Mouse (Mus musculus): Measurements from ENCODE around the gene Nup188. TPM values are rescaled to one million over a fixed set of nuclear protein-coding genes. Genes with fewer than 3 reads are reported as not detected.

Gene Nup188
- 15.5 and 19.3 TPM in 2 replicates for total RNA-seq (2015; ENCODE audit: low replicate concordance)
- total RNA-seq (2017; ENCODE audit: low replicate concordance) = 12.1 and 13.9 TPM in 2 replicates

DNA sequence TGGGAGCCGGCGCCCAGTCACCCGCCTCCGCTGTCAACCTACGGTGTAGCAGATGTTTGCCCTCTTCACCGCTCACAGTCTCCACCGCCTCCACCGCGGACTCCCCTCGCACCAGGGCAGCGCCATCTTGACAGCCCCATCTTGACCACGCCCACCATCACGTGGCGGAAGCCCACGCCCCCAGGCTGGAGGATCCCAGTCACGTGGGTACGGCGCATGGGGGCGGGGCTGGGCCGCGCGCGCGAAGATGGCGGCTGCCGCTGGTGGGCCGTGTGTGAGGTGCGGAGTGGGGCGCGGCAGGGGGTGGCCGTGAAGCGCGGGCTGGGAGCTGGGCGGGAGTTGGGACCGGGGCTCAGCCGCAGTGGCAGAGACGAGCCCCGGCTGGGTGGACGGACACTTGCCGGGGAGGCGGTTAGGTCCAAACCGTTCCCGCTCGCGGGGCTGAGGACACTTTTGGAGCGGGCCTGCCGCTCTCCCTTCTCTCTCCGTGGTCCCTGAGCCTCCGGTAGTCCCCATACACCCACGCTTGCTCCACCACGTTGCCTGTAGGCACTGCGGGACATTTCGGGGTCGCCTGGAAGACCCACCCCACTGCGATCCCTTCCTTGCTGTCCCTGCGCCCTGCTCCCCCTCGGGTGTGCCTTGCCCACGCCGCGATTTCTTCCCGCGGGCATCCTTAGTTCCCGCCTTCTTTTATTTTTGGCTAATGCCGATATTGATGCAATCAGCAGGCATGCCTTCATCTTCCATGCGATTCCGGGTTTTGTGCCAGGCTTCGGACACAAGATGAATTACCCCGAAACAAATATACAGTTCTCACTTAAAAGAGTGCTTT, at the start of gene Nup188, which contains the start of gene Dolk:
Gene Nup188, plus strand, starts transcription at position 206 of the 835 bp plus-strand sequence.
Gene Dolk, minus strand, starts transcription at position 143 of the 835 bp plus-strand sequence.
- ATAC-seq (replicated peaks; ENCODE audit: low FRiP score, poor library complexity, severe bottlenecking) = peak; percentile 90

DNA sequence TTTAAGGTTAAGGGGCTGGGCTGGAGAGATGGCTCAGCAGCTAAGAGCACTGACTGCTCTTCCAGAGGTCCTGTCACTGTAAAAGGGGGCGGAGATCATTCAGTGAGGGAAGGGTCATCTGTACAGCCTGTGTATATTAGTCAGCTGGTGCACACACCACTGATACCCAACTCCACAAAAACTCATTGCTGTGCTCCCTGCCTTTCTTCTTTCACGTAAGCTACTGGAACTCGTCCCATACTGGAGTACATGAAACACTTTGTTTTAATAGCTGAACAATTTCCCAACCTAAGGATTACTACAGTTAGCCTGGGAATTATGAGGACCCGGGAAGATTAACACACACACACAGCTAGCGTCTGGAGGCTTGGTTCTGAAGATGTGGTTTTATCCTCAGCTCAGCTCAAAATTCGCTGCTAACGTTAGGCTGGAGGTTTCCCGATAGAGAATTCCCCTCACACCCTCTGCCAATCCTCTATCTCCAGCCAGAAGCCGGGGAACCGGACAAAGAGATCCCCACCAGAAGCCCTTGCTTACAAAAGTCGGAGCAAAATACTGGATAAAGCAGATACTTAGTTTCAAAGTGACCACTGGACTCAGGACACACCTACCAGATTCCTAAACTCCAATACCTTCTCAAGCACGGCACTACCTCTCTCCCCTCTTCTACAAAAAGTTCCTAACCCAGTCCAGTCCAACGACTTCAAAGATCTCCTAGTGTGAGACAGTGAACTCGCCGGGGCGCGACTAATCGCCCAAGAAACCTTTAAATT, 49.6 kb upstream of the Nup188 start:
- ATAC-seq (replicated peaks; ENCODE audit: low FRiP score, poor library complexity, severe bottlenecking) = 0 out of 2 replicates have a peak, but pooled peaks have one; percentile 0

DNA sequence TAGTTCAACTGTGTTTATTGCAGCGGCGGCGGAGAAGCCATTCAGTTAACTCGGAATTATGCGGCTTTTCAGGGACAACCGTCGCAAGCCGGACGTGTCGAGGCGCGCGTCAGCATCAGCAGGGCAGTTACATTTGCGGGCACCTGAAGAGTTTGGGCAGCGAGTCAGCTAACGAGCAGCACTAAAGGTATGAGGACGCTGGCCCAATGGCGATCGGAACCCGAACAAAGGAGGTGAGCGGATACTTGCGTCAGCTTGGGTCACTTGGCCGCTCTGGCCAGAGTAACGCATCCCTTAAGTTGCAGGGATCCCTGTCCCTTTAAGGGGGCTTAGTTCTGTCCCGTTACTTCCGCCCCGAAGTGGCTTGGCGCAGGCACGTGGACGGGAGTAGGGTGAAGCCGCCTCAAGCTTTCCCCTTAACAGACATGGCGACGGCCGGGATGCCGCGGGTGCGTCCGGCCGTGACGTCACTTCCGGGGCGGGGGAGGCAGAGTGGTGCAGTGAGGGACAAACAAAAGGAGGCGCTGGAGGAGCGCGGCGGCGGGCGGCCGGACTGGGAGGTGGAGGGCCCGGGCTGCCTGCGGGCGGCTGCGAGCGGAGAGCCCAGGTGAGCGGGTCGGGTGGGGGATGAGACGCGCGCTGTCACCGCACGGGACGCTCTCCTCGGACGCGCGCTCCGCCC, 48.9 kb upstream of the Nup188 start, which contains the start of gene Lrrc8a:
Gene Lrrc8a, plus strand, starts transcription at position 517 of the 682 bp plus-strand sequence.
- peak; percentile 86 for ATAC-seq (replicated peaks; ENCODE audit: low FRiP score, poor library complexity, severe bottlenecking)

DNA sequence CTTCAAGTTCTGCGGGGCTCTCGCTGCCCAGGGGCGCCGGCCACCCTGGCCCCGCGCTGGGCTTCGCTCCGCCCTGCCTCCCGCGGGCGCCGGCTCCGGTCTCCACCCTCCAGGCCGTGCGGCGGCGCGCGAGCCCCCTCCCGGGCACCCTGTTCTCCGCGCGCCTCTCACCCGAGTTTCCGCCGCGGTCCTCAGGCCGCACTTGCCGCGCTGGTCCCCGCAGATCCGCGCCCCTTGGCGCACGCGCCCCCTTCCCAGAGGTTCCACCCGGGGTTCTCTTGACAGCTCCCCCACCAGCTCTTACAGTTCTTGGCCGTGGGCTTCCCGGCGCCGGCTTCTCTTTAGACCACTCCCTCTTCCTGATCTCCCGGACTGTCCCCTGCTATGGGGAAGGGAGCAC, 48.3 kb upstream of the Nup188 start:
- ATAC-seq (replicated peaks; ENCODE audit: low FRiP score, poor library complexity, severe bottlenecking) = peak; percentile 30

DNA sequence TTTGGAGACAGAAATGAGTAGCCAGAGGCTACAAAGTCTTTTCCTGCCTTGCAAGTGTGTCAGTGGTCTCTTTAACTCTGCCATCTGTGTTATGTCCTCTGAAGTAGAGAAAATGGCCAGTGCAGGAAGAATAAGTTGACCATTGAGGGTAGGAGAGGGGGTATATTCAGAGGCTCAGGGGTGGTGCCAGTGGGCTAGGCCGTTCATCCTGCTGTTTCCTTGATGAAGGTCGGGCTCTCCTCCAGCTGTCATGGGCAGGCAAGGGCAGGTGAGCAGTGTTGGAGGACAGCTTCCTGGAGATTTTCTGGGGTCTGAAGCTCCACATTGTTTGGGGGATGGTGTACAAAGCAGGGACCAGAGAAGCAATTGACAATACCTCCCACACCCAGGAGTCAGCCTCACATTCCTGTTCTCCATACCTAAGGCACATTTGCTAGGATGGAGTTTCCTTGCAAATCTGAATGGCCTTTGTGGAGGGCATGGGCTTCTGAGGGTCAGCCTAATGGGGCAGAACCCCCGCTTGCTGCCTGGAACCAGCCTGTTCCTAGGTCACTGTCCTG, 47.2 kb upstream of the Nup188 start:
- ATAC-seq (replicated peaks; ENCODE audit: low FRiP score, poor library complexity, severe bottlenecking) = no peak

DNA sequence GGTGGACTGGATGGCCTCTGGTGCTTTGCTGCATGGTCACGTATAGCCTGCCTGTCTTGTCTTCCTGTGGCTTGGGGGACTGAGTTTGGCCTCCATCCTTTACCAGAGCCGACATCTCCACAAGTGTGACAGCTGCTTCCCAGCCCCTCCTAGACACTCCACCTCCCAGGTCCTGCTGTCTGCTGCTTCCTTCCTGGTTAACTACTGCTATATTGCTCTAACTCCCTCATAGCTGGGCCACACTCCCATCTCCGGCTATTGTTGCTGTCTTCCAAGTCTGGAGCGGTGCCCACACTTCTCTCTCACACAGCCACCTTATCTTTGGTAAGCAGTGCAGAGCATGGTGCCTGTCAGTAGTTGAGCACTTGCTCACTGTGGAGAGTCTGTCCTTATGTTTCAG, 46.4 kb upstream of the Nup188 start:
- ATAC-seq (replicated peaks; ENCODE audit: low FRiP score, poor library complexity, severe bottlenecking) = peak; percentile 67

DNA sequence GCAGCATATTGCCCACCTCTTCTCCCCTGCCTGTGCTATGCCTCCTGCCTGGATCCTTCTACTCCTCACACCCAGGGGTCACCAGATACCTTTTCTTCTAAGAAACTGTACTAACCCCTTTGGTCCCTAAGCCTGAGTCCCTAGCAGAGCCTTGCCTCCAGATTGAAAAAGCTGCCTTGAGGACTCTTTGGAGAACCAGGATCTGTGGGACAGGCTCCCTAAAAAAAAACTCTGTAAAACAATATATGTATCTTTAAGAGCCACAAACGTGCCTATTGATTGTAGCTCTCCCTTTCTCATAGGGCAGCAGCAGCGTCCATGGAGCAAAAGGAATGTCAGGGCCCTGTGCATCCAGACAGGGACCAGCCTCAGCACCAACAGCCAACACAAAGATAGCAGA, 45.9 kb upstream of the Nup188 start, which contains the start of gene Gm28035:
Gene Gm28035, plus strand, starts transcription at position 301 of the 400 bp plus-strand sequence.
- ATAC-seq (replicated peaks; ENCODE audit: low FRiP score, poor library complexity, severe bottlenecking) = no peak

DNA sequence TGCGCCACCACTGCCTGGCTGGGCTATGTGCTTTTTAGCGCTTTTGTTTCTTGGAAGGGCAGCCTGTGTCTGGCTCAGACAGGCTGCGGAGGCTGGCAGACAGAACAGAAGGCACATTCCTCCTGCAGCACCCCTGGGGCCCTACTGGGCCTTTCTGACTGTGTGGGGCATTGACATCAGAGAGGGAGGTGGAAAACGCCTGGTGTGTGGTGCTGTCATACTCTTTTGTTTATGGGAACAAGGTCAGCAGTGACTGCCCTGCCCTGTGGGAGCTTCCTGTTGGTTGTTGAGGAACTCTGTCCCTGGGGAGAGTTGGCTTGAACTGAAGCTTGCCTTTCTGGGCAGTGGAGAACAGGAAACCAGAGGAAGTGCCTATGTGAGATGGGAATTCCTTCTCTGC, 43.7 kb upstream of the Nup188 start:
- no peak for ATAC-seq (replicated peaks; ENCODE audit: low FRiP score, poor library complexity, severe bottlenecking)

DNA sequence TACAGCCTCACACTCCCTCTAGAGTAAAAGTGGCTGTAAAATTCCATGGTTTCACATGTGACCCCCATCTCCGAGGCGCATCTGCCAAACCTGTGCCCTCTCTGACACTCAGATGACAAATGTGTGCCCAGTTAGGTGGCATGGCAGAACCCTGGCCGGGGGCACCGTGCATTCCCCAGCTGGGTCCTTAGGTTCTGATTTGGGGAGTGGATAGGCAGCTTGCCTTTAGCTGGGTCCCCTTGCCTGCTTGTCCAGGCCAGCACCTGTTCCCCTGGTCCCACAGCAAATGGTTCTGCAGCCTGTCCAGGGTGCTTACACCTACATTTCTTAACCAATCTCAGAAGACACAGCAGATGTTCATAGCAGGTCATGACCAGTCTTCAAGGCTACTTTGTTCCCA, 42.8 kb upstream of the Nup188 start:
- no peak for ATAC-seq (replicated peaks; ENCODE audit: low FRiP score, poor library complexity, severe bottlenecking)

DNA sequence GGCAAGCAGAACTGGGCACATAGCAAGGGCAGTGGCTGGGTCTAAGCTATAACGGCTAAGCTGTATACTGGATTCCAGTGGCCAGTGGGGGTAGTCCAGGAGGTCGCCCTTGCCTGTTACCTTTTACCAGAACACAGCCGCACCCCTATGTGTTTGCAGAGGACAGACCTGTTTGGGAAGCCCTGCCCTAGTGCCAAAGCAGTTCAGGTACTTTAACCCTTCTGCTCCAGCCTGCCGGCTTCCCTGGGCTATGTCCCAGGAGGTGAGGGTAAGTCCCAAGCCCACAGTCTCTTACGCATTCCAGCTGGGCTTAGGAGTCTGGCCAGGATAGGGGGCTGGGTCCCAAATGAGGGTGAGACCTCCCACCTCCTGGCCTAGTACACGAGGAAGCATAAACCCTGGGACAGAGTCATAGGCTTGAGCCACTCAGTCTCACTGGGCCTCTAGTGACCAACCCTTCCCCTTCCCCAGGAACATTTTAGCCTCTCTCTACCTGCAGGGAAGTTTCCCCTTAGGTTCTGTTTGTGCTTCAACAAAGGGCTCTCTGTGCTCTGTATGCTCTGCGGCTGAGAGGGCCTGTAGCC, 41.5 kb upstream of the Nup188 start:
- no peak for ATAC-seq (replicated peaks; ENCODE audit: low FRiP score, poor library complexity, severe bottlenecking)

DNA sequence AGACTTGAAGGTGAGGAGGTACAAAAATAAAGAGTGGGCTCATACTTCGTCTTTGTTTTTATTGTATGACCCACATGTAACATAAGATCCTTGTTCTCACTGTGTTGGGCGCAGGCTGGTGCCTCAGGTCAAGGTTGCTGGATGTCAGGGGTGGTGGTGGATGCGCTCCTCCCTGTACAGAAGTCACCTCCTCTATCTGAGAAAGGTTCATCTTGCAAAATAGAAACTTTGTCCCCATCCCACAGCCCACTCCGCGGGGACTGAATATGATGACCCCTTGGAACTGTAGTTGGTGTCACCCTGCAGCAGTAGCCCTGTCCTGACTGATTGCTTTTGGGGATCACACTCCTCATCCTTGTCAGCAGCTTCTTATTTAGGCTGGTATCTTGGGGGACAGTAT, 39.2 kb upstream of the Nup188 start:
- no peak for ATAC-seq (replicated peaks; ENCODE audit: low FRiP score, poor library complexity, severe bottlenecking)

DNA sequence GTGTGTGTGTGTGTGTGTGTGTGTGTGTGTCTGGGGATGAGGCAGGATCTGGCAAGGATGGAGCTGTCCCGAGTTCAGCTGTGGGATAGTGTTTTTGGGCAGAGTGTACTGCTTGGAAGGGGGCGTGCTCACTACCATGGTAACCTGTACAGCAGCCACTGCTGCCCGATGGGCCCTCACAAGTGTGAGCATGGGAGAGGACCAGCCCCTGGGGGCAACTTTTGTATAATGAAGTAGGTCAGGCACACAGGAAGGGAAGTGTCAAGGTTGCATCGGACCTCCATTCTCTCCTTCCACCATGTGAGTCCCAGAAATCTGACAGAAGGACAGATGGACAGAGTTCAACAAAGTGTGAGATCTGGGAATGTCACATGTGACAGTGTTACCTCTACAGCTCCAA, 38.5 kb upstream of the Nup188 start:
- ATAC-seq (replicated peaks; ENCODE audit: low FRiP score, poor library complexity, severe bottlenecking) = no peak

DNA sequence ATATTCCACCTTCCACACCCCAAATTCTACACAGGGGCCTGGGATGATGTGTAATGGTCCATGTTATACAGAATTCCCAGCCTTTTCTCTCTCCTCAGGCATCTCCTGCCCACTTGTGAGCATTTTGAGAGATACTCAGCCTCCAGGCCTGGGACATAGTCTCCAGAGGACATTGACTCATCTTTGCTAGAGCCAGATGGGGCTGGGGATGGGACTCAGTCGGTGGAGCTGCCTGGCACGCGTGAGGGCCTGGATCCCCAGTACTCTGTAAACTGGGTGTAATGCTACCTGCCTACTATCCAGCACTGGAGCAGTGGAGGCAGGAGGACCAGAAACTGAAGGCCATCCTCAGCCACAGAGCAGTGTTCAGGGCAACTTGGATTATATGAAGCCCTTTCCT, 37.0 kb upstream of the Nup188 start:
- no peak for ATAC-seq (replicated peaks; ENCODE audit: low FRiP score, poor library complexity, severe bottlenecking)

DNA sequence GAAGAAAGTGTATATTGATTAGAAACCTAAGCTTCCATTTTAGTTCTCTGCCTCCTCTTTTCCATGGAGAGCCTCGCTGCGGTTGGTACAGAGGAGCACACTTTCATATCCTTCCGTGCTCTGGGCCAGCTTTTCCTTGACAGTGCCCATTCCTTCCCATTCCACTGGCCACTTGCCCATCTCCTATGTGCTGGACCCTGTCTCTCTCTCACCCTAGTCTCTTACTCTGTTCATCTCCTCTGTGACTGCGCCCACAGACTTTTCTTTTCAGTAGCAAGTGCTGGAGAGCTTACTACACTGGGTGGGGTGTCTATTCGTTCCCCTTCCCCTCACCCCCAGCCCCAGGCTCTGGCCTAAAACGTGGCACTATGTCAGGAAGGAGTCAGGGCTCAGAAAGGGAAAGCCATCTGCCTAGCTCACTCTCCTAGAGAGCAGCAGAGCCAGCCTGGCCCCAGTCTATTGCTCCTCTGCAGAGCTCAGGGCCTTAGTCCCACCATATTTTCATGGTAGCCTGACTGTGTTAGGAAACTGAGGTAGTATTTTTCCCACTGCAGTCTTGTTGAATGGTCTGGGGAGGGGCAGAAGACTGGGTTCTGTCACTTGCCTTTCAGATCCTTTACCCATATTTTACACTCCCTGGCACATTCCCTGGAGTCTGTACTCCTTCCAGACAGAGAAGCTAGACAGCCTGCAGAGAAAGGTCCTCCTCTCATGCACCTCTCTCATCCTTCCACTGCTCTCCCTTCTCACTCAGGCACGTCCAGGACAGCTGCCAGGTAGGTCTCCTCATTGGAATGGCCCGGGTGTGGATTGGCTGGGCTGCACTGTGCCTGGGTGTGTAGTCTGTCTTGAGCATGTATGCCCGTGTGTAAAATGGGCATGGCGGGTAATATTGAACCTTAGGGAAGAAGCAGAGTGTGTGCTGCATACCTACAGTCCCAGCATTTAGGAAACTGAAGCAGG, 35.8 kb upstream of the Nup188 start:
- ATAC-seq (replicated peaks; ENCODE audit: low FRiP score, poor library complexity, severe bottlenecking) = no peak

DNA sequence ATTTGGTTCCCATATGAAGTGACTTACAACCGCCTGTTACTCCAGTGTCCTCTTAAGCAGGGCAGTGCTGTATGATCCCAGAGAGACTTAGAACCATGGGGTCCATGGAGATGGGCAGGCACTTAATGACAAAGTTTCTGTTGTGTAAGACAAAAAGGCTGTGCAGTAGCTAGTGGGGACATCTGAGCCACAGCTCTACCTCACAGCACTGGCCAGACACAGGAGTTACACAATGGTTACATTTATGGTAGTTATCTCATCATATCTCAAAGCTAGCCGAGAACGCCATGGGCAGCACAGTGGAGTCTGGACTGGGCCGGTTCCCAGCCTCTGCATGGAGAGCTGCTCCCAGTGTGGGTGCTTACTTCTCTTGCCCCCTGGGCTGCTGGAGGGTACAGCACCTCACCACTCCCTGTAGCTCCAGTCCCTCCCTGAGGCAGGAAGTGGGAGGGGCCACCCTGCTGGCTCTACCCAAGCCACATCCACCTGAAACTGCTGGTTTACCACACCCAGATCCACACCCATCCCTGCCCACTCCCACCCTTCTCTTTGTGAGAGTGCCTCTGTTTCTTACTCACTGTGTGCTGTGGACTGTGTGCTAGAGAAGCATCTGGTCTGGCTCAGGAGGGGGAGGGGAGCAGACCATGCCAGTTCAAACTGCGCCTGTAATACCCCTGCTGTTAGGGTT, 34.6 kb upstream of the Nup188 start:
- peak; percentile 48 for ATAC-seq (replicated peaks; ENCODE audit: low FRiP score, poor library complexity, severe bottlenecking)

DNA sequence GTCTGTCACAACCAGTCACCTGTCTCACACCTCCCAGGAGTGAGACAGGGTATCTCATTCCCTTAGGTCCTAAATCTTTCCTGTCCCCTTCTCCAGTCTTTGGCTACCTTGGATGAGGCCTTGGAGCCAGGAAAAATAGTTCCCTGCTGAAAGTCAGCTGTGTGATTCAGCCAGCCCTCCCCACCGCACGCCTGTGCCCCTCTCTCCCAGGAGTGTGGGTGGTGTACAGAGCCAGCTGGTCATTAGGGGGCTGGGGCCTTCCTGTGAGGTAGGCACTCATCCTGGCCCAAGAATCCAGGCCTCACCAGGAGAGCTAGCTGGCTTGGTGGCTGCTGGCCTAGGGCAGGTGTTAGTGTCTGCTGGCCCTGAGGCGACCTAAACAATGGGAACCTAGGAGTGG, 33.7 kb upstream of the Nup188 start:
- ATAC-seq (replicated peaks; ENCODE audit: low FRiP score, poor library complexity, severe bottlenecking) = no peak

DNA sequence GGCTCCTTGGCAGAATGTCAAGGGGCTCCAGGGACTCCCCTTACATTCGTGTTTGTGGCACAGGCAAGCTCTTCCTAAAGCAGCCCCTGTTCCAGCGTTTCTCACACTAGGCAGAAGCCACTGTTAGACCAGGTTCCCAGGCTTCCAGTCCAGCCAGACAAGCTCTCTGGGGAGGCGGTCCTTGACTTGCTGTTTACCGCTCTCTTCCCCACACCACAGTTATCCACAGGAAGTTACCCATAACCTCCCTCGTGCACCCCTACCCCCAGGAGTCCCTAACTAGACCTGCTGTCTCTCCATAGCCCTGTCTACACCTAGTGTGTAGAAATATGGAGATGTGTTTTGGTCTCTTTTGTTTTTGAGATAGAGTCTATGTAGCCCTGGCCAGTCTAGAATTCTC, 32.4 kb upstream of the Nup188 start:
- no peak for ATAC-seq (replicated peaks; ENCODE audit: low FRiP score, poor library complexity, severe bottlenecking)

Data from erythroid progenitor cell, adult 5-6 weeks (primary cell).